Mouse (Mus musculus): Measurements from ENCODE around the gene Taf1c. TPM values are rescaled to one million over a fixed set of nuclear protein-coding genes. Genes with fewer than 3 reads are reported as not detected.

Taf1c gene
- polyA plus RNA-seq, 1 experiment from 2014 or later = 14.1 TPM

DNA sequence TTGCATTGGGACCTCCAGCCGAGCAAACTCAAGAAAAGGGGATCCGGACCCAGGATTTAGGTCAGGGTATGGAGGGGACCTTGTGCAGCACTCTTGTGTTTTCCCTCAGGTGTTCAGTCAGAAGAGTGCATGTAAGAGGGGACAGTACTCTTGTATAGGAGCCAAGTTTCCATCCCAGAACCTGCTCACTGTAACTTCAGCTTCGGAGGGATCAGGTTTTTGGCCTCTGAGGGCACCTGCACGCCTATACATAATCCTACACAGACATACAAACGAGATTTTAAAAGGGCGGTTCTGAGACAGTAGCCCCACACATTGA, 45.7 kb downstream of the Taf1c start:
- Histone ChIP-seq H3K27me3 (ENCODE audit: control insufficient read depth, insufficient read depth, low read length) (no peaks in the 10 kb centered on the region), H3K4me2 (ENCODE audit: low read depth) (no peak overlapping the region; the same call in 1 of the 2 replicates), H3K9ac (ENCODE audit: low read length) (peak overlapping the region; percentile 83; the same call in 1 of the 2 replicates), H3K9me3 (ENCODE audit: control insufficient read depth, low read length) (no peaks in the 10 kb centered on the region), H3K4me1 (ENCODE audit: control insufficient read depth, insufficient read depth, low read length) (peaks cover 8% of the 10 kb centered on the region), H3K27ac (ENCODE audit: low read depth, low read length) (no peak overlapping the region), H3K36me3 (ENCODE audit: control insufficient read depth, insufficient read depth, low read length) (peaks cover 8% of the 10 kb centered on the region; the same call in 1 of the 2 replicates), H3K4me3 (ENCODE audit: low read depth, low read length) (no peak overlapping the region)
- no peak for DNase-seq (ENCODE audit: low spot score)
- ATAC-seq (ENCODE audit: insufficient read depth, low FRiP score, low TSS enrichment) = no peak
- 86% methylated on average over 6 of the region's 6 CpGs for WGBS

DNA sequence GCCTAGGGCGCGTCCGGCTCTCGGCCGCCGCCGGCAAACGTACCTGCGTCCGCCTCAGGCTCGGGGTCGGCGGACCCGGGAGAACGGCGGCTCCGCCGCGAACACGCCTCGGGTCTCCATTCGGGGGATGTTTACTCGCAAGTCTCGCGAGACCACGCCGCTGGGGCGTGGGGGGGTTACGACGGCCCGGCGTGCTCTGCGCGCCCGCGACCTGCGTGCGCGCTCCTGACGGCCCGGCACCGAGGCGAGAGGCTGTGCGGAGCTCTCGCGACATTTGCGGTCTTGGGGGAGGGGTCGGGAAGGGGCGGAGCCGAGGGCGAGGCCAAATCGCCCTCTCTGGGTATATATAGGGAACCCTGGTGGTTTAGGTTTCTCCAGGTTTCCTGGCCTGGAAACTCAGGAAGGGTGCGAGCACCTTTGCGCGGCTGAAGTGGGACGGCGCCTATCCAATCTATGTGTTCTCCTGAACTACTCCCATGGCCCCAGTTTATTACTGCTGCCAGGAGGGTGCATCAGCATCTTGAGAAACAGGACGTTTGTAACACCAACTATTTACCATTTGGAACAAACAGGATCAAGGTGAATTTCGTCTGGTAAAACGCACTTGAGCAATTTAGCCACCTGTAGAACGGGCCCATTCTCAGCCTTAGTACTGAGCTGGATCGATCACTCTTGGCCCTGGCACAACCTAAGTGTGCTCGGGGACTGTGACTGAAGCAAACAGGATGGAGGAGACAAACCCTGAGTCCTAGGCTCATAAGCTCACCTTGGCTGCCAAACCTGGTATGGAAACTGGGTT, 46.2 kb downstream of the Taf1c start, which contains the start of gene Mbtps1:
Gene Mbtps1, minus strand, starts transcription at position 133 of the 799 bp plus-strand sequence.
- 6% methylated on average over 55 of the region's 63 CpGs for WGBS
- H3K9me3 ChIP-seq (ENCODE audit: control insufficient read depth, low read length) = no peaks in the 10 kb centered on the region
- H3K4me3 ChIP-seq (ENCODE audit: low read depth, low read length) = peak within 1 kb of the TSS; percentile 77
- peak within 1 kb of the TSS; percentile 58 for H3K4me2 ChIP-seq (ENCODE audit: low read depth)
- peaks cover 6% of the 10 kb centered on the region; the same call in 1 of the 2 replicates for H3K36me3 ChIP-seq (ENCODE audit: control insufficient read depth, insufficient read depth, low read length)
- peaks cover 8% of the 10 kb centered on the region for H3K4me1 ChIP-seq (ENCODE audit: control insufficient read depth, insufficient read depth, low read length)
- peak within 1 kb of the TSS; percentile 76 for H3K27ac ChIP-seq (ENCODE audit: low read depth, low read length)
- DNase-seq (ENCODE audit: low spot score) (peak; percentile 100), ATAC-seq (ENCODE audit: insufficient read depth, low FRiP score, low TSS enrichment) (peak; percentile 97)
- H3K9ac ChIP-seq (ENCODE audit: low read length) = peak within 1 kb of the TSS; percentile 83
- no peaks in the 10 kb centered on the region for H3K27me3 ChIP-seq (ENCODE audit: control insufficient read depth, insufficient read depth, low read length)

DNA sequence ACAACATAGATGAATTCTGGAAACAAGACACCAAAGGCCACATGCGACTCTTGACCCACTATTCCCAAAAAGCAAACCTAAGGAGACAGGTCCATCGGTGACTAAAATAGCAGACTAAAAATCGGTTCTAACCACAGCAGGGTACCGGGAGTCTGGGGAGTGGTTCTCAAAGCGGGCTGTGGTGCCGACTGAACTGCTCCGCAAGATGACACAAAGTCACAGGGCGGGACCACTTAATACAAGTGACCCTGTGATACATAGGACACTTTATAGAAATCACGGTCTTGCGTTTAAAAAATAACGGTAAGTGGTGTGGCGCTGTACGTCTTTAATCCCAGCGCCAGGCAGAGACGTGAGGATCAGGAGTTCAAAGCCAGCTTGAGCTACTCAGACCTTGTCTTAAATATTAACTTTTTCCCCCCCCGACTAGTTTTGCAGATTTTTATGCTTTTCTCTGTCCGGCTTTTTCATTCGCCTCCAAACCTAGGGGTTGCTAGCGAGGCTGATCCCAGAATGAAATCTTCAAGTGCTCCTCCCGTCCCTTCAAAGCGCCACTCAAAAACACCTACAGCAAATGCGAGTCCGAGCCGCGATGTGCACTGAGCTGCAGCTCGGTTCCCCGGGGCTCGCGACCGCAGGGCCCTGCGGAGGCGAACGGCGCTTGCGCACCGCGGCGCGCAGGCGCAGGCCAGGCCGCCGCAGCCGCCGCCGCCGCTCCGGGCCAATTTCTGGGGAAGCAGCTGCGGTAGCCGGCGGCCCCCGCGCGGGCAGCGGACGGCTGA, 47.0 kb downstream of the Taf1c start:
- DNase-seq (ENCODE audit: low spot score) (peak; percentile 91), ATAC-seq (ENCODE audit: insufficient read depth, low FRiP score, low TSS enrichment) (peak; percentile 88)
- Histone ChIP-seq H3K4me1 (ENCODE audit: control insufficient read depth, insufficient read depth, low read length) (peaks cover 8% of the 10 kb centered on the region), H3K36me3 (ENCODE audit: control insufficient read depth, insufficient read depth, low read length) (0 out of 2 replicates have a peak, but pooled peaks cover 5% of the 10 kb centered on the region), H3K4me2 (ENCODE audit: low read depth) (peak overlapping the region; percentile 51), H3K27ac (ENCODE audit: low read depth, low read length) (peak overlapping the region; percentile 76), H3K9me3 (ENCODE audit: control insufficient read depth, low read length) (no peaks in the 10 kb centered on the region), H3K27me3 (ENCODE audit: control insufficient read depth, insufficient read depth, low read length) (no peaks in the 10 kb centered on the region), H3K9ac (ENCODE audit: low read length) (peak overlapping the region; percentile 83), H3K4me3 (ENCODE audit: low read depth, low read length) (peak overlapping the region; percentile 77)
- 1% methylated on average over 54 of the region's 55 CpGs for WGBS

DNA sequence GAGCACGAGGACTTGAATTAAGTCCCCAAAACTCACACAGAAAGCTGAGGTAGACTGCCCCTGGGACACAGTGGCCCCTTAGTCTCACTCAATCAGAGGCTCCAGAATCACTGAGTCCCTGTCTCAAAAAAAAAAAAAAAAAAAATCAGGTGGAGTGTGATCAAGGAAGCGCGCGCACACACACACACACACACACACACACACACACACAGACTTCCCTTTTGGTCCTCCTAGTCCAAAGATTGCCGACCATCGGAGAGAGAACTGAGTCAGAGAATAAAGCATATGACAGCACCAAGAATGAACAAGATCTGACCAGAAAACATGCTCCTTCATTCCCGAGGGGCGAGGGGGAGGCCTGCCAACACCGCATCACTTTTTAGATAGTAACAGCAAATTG, 47.9 kb downstream of the Taf1c start:
- H3K9me3 ChIP-seq (ENCODE audit: control insufficient read depth, low read length) = no peaks in the 10 kb centered on the region
- peak overlapping the region; percentile 83; the same call in 1 of the 2 replicates for H3K9ac ChIP-seq (ENCODE audit: low read length)
- no peak overlapping the region for H3K27ac ChIP-seq (ENCODE audit: low read depth, low read length)
- peaks cover 8% of the 10 kb centered on the region for H3K4me1 ChIP-seq (ENCODE audit: control insufficient read depth, insufficient read depth, low read length)
- no peaks in the 10 kb centered on the region for H3K27me3 ChIP-seq (ENCODE audit: control insufficient read depth, insufficient read depth, low read length)
- DNase-seq (ENCODE audit: low spot score) = no peak
- peak overlapping the region; percentile 77 for H3K4me3 ChIP-seq (ENCODE audit: low read depth, low read length)
- WGBS = 89% methylated on average over 9 of the region's 9 CpGs
- no peak for ATAC-seq (ENCODE audit: insufficient read depth, low FRiP score, low TSS enrichment)
- peak overlapping the region; percentile 51 for H3K4me2 ChIP-seq (ENCODE audit: low read depth)
- H3K36me3 ChIP-seq (ENCODE audit: control insufficient read depth, insufficient read depth, low read length) = 0 out of 2 replicates have a peak, but pooled peaks cover 4% of the 10 kb centered on the region

DNA sequence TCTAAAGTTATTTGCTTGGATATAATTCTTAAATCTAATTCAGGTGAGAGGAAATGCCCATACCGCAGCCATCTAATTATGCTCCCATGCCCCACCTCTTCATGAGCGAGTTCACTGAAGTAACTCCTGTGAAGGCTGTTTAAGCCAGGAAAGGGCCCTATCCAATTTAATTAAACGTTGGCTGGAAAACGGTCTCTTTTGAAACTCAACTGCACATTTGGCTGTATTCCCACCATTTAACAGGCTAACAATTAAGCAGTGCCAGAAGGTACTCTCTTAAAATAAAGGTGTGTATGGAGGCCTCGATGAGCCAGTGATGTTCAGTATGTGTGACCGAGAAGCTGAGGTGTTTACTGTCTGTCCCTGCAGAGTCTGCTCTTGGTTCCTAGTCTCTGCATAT, 49.2 kb downstream of the Taf1c start:
- Histone ChIP-seq H3K9me3 (ENCODE audit: control insufficient read depth, low read length) (no peaks in the 10 kb centered on the region), H3K27ac (ENCODE audit: low read depth, low read length) (no peak overlapping the region), H3K4me1 (ENCODE audit: control insufficient read depth, insufficient read depth, low read length) (peaks cover 8% of the 10 kb centered on the region), H3K36me3 (ENCODE audit: control insufficient read depth, insufficient read depth, low read length) (no peaks in the 10 kb centered on the region; the same call in 1 of the 2 replicates), H3K27me3 (ENCODE audit: control insufficient read depth, insufficient read depth, low read length) (no peaks in the 10 kb centered on the region), H3K4me3 (ENCODE audit: low read depth, low read length) (no peak overlapping the region), H3K4me2 (ENCODE audit: low read depth) (no peak overlapping the region), H3K9ac (ENCODE audit: low read length) (no peak overlapping the region)
- DNase-seq (ENCODE audit: low spot score) (no peak), ATAC-seq (ENCODE audit: insufficient read depth, low FRiP score, low TSS enrichment) (no peak)
- 88% methylated on average over 6 of the region's 6 CpGs for WGBS

DNA sequence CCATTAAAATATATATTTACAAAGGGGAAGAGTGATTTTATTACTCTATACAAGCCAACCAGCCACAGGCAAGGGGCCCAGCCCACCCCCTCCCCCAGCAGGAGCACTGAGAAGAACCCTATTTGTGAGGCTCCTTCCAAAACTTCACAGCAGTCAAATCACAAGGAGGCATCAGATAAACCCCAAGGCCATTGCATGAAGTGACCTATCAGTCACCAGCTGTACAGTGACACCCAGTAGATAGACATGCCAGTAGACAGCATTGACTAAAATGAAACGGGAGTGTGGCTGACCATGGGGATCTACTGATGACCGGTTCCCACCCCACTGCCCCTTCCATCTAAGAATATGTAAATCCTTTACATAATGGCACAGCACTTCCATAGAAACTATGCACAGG, 52.1 kb downstream of the Taf1c start:
- no peak overlapping the region for H3K4me3 ChIP-seq (ENCODE audit: low read depth, low read length)
- H3K4me1 ChIP-seq (ENCODE audit: control insufficient read depth, insufficient read depth, low read length) = peaks cover 8% of the 10 kb centered on the region
- no peak overlapping the region for H3K9ac ChIP-seq (ENCODE audit: low read length)
- ATAC-seq (ENCODE audit: insufficient read depth, low FRiP score, low TSS enrichment) (no peak), DNase-seq (ENCODE audit: low spot score) (no peak)
- no peaks in the 10 kb centered on the region; the same call in 1 of the 2 replicates for H3K36me3 ChIP-seq (ENCODE audit: control insufficient read depth, insufficient read depth, low read length)
- H3K4me2 ChIP-seq (ENCODE audit: low read depth) = no peak overlapping the region
- WGBS = 86% methylated on average over 2 of the region's 2 CpGs
- H3K27ac ChIP-seq (ENCODE audit: low read depth, low read length) = no peak overlapping the region
- H3K27me3 ChIP-seq (ENCODE audit: control insufficient read depth, insufficient read depth, low read length) = no peaks in the 10 kb centered on the region
- no peaks in the 10 kb centered on the region for H3K9me3 ChIP-seq (ENCODE audit: control insufficient read depth, low read length)

DNA sequence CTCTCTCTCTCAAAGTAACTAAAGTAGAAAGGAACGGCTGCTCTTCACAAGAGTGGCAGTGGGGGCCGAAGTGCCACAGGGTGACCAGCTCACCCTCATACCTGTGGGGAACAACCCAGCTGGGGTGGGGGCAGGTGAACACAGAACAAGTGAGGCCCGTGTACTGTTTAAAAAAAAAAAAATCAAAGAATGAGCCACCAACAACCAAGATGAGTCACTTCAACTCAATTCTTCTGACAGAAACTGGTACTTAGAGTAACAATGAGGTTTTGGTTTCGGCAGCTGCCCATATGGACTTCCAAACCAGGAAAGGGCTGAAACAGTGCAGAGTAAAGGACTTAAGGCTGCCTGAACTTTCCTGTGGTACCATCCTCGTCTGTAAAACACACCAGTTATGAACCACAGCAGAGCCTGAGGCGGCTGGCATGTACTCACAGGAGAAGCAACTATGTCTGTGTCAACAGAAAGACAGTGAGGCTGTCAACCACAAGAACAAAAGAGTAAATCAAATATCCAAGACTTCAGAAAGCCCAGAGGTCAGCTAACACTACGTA, 56.4 kb downstream of the Taf1c start:
- Histone ChIP-seq H3K4me1 (ENCODE audit: control insufficient read depth, insufficient read depth, low read length) (no peaks in the 10 kb centered on the region), H3K36me3 (ENCODE audit: control insufficient read depth, insufficient read depth, low read length) (peaks cover 7% of the 10 kb centered on the region), H3K4me3 (ENCODE audit: low read depth, low read length) (no peak overlapping the region), H3K4me2 (ENCODE audit: low read depth) (no peak overlapping the region), H3K27me3 (ENCODE audit: control insufficient read depth, insufficient read depth, low read length) (no peaks in the 10 kb centered on the region), H3K9ac (ENCODE audit: low read length) (no peak overlapping the region), H3K9me3 (ENCODE audit: control insufficient read depth, low read length) (no peaks in the 10 kb centered on the region), H3K27ac (ENCODE audit: low read depth, low read length) (no peak overlapping the region)
- WGBS = 82% methylated on average over 7 of the region's 7 CpGs
- DNase-seq (ENCODE audit: low spot score) (no peak), ATAC-seq (ENCODE audit: insufficient read depth, low FRiP score, low TSS enrichment) (no peak)

All from neural tube, embryonic 11.5 days (tissue).